Mouse (Mus musculus): Measurements from ENCODE around the gene Dock4. TPM values are rescaled to one million over a fixed set of nuclear protein-coding genes. Genes with fewer than 3 reads are reported as not detected.

Gene Dock4
- polyA plus RNA-seq, 1 experiment: 2.3 TPM

- Histone ChIP-seq H3K27me3 (ENCODE audit: control insufficient read depth, insufficient read depth, low read length) (no peaks in the 10 kb centered on the region), H3K36me3 (ENCODE audit: control insufficient read depth, insufficient read depth, low read length) (no peaks in the 10 kb centered on the region), H3K4me1 (replicated peaks; ENCODE audit: control insufficient read depth, insufficient read depth, low read length) (no peaks in the 10 kb centered on the region; the same call in 1 of the 2 replicates), H3K27ac (ENCODE audit: control insufficient read depth, insufficient read depth, low read length) (no peak overlapping the region), H3K4me3 (ENCODE audit: control insufficient read depth, insufficient read depth, low read length) (no peak overlapping the region)
- DNase-seq: no peak
- WGBS: 93% methylated on average over 10 of the region's 10 CpGs
- no peak for TF ChIP-seq POLR2A (IDR thresholded peaks at IDR 0.05; ENCODE audit: control insufficient read depth, extremely low read depth, insufficient read depth, low read length, poor library complexity)
Measured at GRCm38 (mm10) chr12:40792184-40792650, 346.5 kb downstream of the Dock4 start.

GRCm38 (mm10) chr12:40794066-40794465 is 348.3 kb downstream of the Dock4 start:
- WGBS: 96% methylated on average over 11 of the region's 11 CpGs
- Histone ChIP-seq H3K27ac (ENCODE audit: control insufficient read depth, insufficient read depth, low read length) (no peak overlapping the region), H3K4me1 (replicated peaks; ENCODE audit: control insufficient read depth, insufficient read depth, low read length) (no peaks in the 10 kb centered on the region; the same call in 1 of the 2 replicates), H3K4me3 (ENCODE audit: control insufficient read depth, insufficient read depth, low read length) (no peak overlapping the region), H3K27me3 (ENCODE audit: control insufficient read depth, insufficient read depth, low read length) (no peaks in the 10 kb centered on the region), H3K36me3 (ENCODE audit: control insufficient read depth, insufficient read depth, low read length) (no peaks in the 10 kb centered on the region)
- no peak for DNase-seq
- TF ChIP-seq CTCF (IDR thresholded peaks at IDR 0.05; ENCODE audit: borderline replicate concordance, control insufficient read depth, extremely low read depth, insufficient read depth, low read length, poor library complexity): no peak
- TF ChIP-seq POLR2A (IDR thresholded peaks at IDR 0.05; ENCODE audit: control insufficient read depth, extremely low read depth, insufficient read depth, low read length, poor library complexity): no peak

- Histone ChIP-seq H3K4me1 (replicated peaks; ENCODE audit: control insufficient read depth, insufficient read depth, low read length) (no peaks in the 10 kb centered on the region; the same call in 1 of the 2 replicates), H3K4me3 (ENCODE audit: control insufficient read depth, insufficient read depth, low read length) (no peak overlapping the region), H3K27me3 (ENCODE audit: control insufficient read depth, insufficient read depth, low read length) (no peaks in the 10 kb centered on the region), H3K27ac (ENCODE audit: control insufficient read depth, insufficient read depth, low read length) (no peak overlapping the region), H3K36me3 (ENCODE audit: control insufficient read depth, insufficient read depth, low read length) (no peaks in the 10 kb centered on the region)
- DNase-seq: no peak
- 92% methylated on average over 3 of the region's 3 CpGs for WGBS
- TF ChIP-seq CTCF (IDR thresholded peaks at IDR 0.05; ENCODE audit: borderline replicate concordance, control insufficient read depth, extremely low read depth, insufficient read depth, low read length, poor library complexity) (no peak), POLR2A (IDR thresholded peaks at IDR 0.05; ENCODE audit: control insufficient read depth, extremely low read depth, insufficient read depth, low read length, poor library complexity) (no peak)
Measured at GRCm38 (mm10) chr12:40794756-40795155, 349.0 kb downstream of the Dock4 start.

GRCm38 (mm10) chr12:40795768-40796167 is 350.0 kb downstream of the Dock4 start:
- DNase-seq: no peak
- Histone ChIP-seq H3K36me3 (ENCODE audit: control insufficient read depth, insufficient read depth, low read length) (no peaks in the 10 kb centered on the region), H3K27me3 (ENCODE audit: control insufficient read depth, insufficient read depth, low read length) (no peaks in the 10 kb centered on the region), H3K4me1 (replicated peaks; ENCODE audit: control insufficient read depth, insufficient read depth, low read length) (no peaks in the 10 kb centered on the region; the same call in 1 of the 2 replicates), H3K4me3 (ENCODE audit: control insufficient read depth, insufficient read depth, low read length) (no peak overlapping the region), H3K27ac (ENCODE audit: control insufficient read depth, insufficient read depth, low read length) (no peak overlapping the region)
- 83% methylated on average over 2 of the region's 2 CpGs for WGBS
- TF ChIP-seq POLR2A (IDR thresholded peaks at IDR 0.05; ENCODE audit: control insufficient read depth, extremely low read depth, insufficient read depth, low read length, poor library complexity): no peak
- no peak for TF ChIP-seq CTCF (IDR thresholded peaks at IDR 0.05; ENCODE audit: borderline replicate concordance, control insufficient read depth, extremely low read depth, insufficient read depth, low read length, poor library complexity)

GRCm38 (mm10) chr12:40796813-40797491 is 351.2 kb downstream of the Dock4 start:
- DNase-seq: no peak
- Histone ChIP-seq H3K36me3 (ENCODE audit: control insufficient read depth, insufficient read depth, low read length) (no peaks in the 10 kb centered on the region), H3K27ac (ENCODE audit: control insufficient read depth, insufficient read depth, low read length) (no peak overlapping the region), H3K4me3 (ENCODE audit: control insufficient read depth, insufficient read depth, low read length) (no peak overlapping the region), H3K27me3 (ENCODE audit: control insufficient read depth, insufficient read depth, low read length) (no peaks in the 10 kb centered on the region), H3K4me1 (replicated peaks; ENCODE audit: control insufficient read depth, insufficient read depth, low read length) (no peaks in the 10 kb centered on the region; the same call in 1 of the 2 replicates)
- no peak for TF ChIP-seq POLR2A (IDR thresholded peaks at IDR 0.05; ENCODE audit: control insufficient read depth, extremely low read depth, insufficient read depth, low read length, poor library complexity)
- TF ChIP-seq CTCF (IDR thresholded peaks at IDR 0.05; ENCODE audit: borderline replicate concordance, control insufficient read depth, extremely low read depth, insufficient read depth, low read length, poor library complexity): no peak
- WGBS: 21% methylated on average over 14 of the region's 14 CpGs

GRCm38 (mm10) chr12:40797561-40798343 is 352.0 kb downstream of the Dock4 start:
- TF ChIP-seq POLR2A (IDR thresholded peaks at IDR 0.05; ENCODE audit: control insufficient read depth, extremely low read depth, insufficient read depth, low read length, poor library complexity) (no peak), CTCF (IDR thresholded peaks at IDR 0.05; ENCODE audit: borderline replicate concordance, control insufficient read depth, extremely low read depth, insufficient read depth, low read length, poor library complexity) (no peak)
- Histone ChIP-seq H3K27me3 (ENCODE audit: control insufficient read depth, insufficient read depth, low read length) (no peaks in the 10 kb centered on the region), H3K27ac (ENCODE audit: control insufficient read depth, insufficient read depth, low read length) (no peak overlapping the region), H3K4me1 (replicated peaks; ENCODE audit: control insufficient read depth, insufficient read depth, low read length) (no peaks in the 10 kb centered on the region; the same call in 1 of the 2 replicates), H3K4me3 (ENCODE audit: control insufficient read depth, insufficient read depth, low read length) (no peak overlapping the region), H3K36me3 (ENCODE audit: control insufficient read depth, insufficient read depth, low read length) (no peaks in the 10 kb centered on the region)
- no peak for DNase-seq
- 96% methylated on average over 9 of the region's 9 CpGs for WGBS
